Mouse (Mus musculus): ENCODE measurements around the gene Wnt5a.

GRCm38 (mm10) chr14:28517631-28518560, 13.3 kb downstream of the Wnt5a start:
- no peak for TF ChIP-seq POLR2A (IDR thresholded peaks at IDR 0.05; ENCODE audit: borderline replicate concordance, extremely low read depth, insufficient read depth, insufficient read length, poor library complexity, severe bottlenecking)
- no peak for TF ChIP-seq CTCF (IDR thresholded peaks at IDR 0.05; ENCODE audit: borderline replicate concordance, extremely low read depth, insufficient read depth, insufficient read length)

All from brain, embryonic 14.5 days (tissue).